17 mouse cellular contexts compared by ENCODE assay signal in genomic region chr7:111882991-111883390, GRCm38 (mm10).
"Had no signal": no experiment of that assay in that cellular context is flagged by ENCODE, and none has a peak within 500 bp of the region (broad histone marks: within the 10 kb centered on the region; RNA-seq: fewer than 3 reads in every experiment).

No protein-coding gene starts in this region.

- H3K9me3 ChIP-seq: lung, embryonic 15.5 days; megakaryocyte, embryonic 14.5 days; midbrain, embryonic 13.5 days; midbrain, embryonic 15.5 days; neural tube, embryonic 12.5 days; stomach, embryonic 15.5 days had no signal

- H3K27ac ChIP-seq: lung, embryonic 15.5 days; macrophage; midbrain, embryonic 13.5 days; midbrain, embryonic 15.5 days; neural tube, embryonic 12.5 days; stomach, embryonic 15.5 days; stomach, postnatal 0 days had no signal

- DNase-seq: lung, adult 2 months; lung, postnatal 14 days; lung, postnatal 36 days; right cerebral cortex, postnatal 14 days; thymus, adult 2 months; thymus, postnatal 25 days; thymus, postnatal 4 days had no signal

- ATAC-seq: lung, postnatal 0 days; midbrain, embryonic 13.5 days; midbrain, embryonic 15.5 days had no signal

- H3K4me2 ChIP-seq: lung, embryonic 15.5 days; midbrain, embryonic 11.5 days; midbrain, embryonic 13.5 days; midbrain, embryonic 15.5 days; neural tube, embryonic 12.5 days; stomach, embryonic 15.5 days had no signal

- H3K9ac ChIP-seq: lung, embryonic 15.5 days; midbrain, embryonic 13.5 days; midbrain, embryonic 15.5 days; neural tube, embryonic 12.5 days; stomach, embryonic 15.5 days had no signal

- H3K27me3 ChIP-seq: lung, embryonic 15.5 days; megakaryocyte, embryonic 14.5 days; midbrain, embryonic 13.5 days; midbrain, embryonic 15.5 days; neural tube, embryonic 12.5 days; stomach, embryonic 15.5 days had no signal

- H3K36me3 ChIP-seq: lung, embryonic 15.5 days; midbrain, embryonic 13.5 days; midbrain, embryonic 15.5 days; neural tube, embryonic 12.5 days; stomach, embryonic 15.5 days had no signal

- H3K4me1 ChIP-seq: megakaryocyte, embryonic 14.5 days; midbrain, embryonic 13.5 days; midbrain, embryonic 15.5 days; neural tube, embryonic 12.5 days; stomach, embryonic 15.5 days had no signal

- H3K4me3 ChIP-seq: lung, embryonic 15.5 days; megakaryocyte, embryonic 14.5 days; midbrain, embryonic 13.5 days; midbrain, embryonic 15.5 days; neural tube, embryonic 12.5 days; stomach, embryonic 15.5 days had no signal
